ENCODE assay signal across 8 mouse cellular contexts in genomic region chr2:151008939-151009509, GRCm38 (mm10). TPM values are rescaled to one million over a fixed set of nuclear protein-coding genes. Genes with fewer than 3 reads are reported as not detected.
DNase-seq lines count a peak whose midpoint lies in the region; ATAC-seq and TF ChIP-seq lines count a peak whose summit lies in the region.

No protein-coding gene starts in this region.

- no peak for TF ChIP-seq RAD21 in CH12.LX (IDR thresholded peaks at IDR 0.05; ENCODE audit: low read depth, low read length)

- no peak overlapping the region for H3K27ac ChIP-seq in CH12.LX (ENCODE audit: insufficient read depth, low read depth)
- peak overlapping the region; percentile 59 for H3K27ac ChIP-seq in heart, embryonic 15.5 days
- peak overlapping the region; percentile 78 for H3K27ac ChIP-seq in liver, embryonic 14.5 days
- peak overlapping the region; percentile 75 for H3K27ac ChIP-seq in neural tube, embryonic 13.5 days (replicated peaks)

- peak overlapping the region; percentile 83 for H3K4me2 ChIP-seq in CH12.LX (ENCODE audit: insufficient read depth, low read depth, poor library complexity, severe bottlenecking)
- H3K4me2 ChIP-seq in heart, embryonic 15.5 days: peak overlapping the region; percentile 91
- H3K4me2 ChIP-seq in liver, embryonic 14.5 days (ENCODE audit: low read depth): peak overlapping the region; percentile 97
- peak overlapping the region; percentile 93 for H3K4me2 ChIP-seq in neural tube, embryonic 13.5 days

- no peak for TF ChIP-seq EP300 in CH12.LX (IDR thresholded peaks at IDR 0.05; ENCODE audit: low read length)
- TF ChIP-seq EP300 in liver, embryonic 14.5 days (IDR thresholded peaks at IDR 0.05; ENCODE audit: low read depth): peak; percentile 25; the same call in 1 of the 2 replicates

- no peaks in the 10 kb centered on the region for H3K79me2 ChIP-seq in CH12.LX (replicated peaks; ENCODE audit: control insufficient read depth, extremely low read depth, insufficient read depth, poor library complexity, severe bottlenecking)

- peaks cover 27% of the 10 kb centered on the region for H3K27me3 ChIP-seq in CH12.LX (replicated peaks)
- H3K27me3 ChIP-seq in heart, embryonic 15.5 days: no peaks in the 10 kb centered on the region; the same call in 1 of the 2 replicates
- H3K27me3 ChIP-seq in liver, embryonic 14.5 days (ENCODE audit: control insufficient read depth, insufficient read depth, low read length): no peaks in the 10 kb centered on the region
- no peaks in the 10 kb centered on the region for H3K27me3 ChIP-seq in neural tube, embryonic 13.5 days

- WGBS in heart, embryonic 15.5 days: under 1% methylated on average over 50 of the region's 57 CpGs
- 0% methylated on average over 57 of the region's 57 CpGs for WGBS in liver, embryonic 14.5 days (ENCODE audit: insufficient replicate concordance)
- under 1% methylated on average over 57 of the region's 57 CpGs for whole genome bisulfite sequencing in neural tube, embryonic 13.5 days

- dilution Hi-C loops in CH12.LX (cut with MboI; ENCODE audit: extremely low pct_ligation_motif_present, extremely low pct_unique_long_range_greater_than_20kb, low sequenced_read_pairs): no loop called here

- H3K9me3 ChIP-seq in CH12.LX (replicated peaks; ENCODE audit: low read length): no peaks in the 10 kb centered on the region
- H3K9me3 ChIP-seq in heart, embryonic 15.5 days (replicated peaks): no peaks in the 10 kb centered on the region
- no peaks in the 10 kb centered on the region for H3K9me3 ChIP-seq in liver, embryonic 14.5 days (ENCODE audit: control insufficient read depth, low read length)
- no peaks in the 10 kb centered on the region for H3K9me3 ChIP-seq in neural tube, embryonic 13.5 days

- no peak for TF ChIP-seq CTCF in CH12.LX (conservative IDR thresholded peaks at IDR 0.05 in 1 of 2, IDR thresholded peaks at IDR 0.05 in 1 of 2; ENCODE audit: low read depth in 2 of 2, low read length in 2 of 2)
- no peak for TF ChIP-seq CTCF in liver, embryonic 14.5 days (IDR thresholded peaks at IDR 0.05; ENCODE audit: low read depth)

- peak; percentile 77 for TF ChIP-seq POLR2A in CH12.LX (IDR thresholded peaks at IDR 0.05; ENCODE audit: low read depth, low read length)

- peak overlapping the region; percentile 47 to 96 (median 62) for H3K4me3 ChIP-seq in CH12.LX (replicated peaks in 1 of 3; ENCODE audit: low read depth in 2 of 3, low read length in 2 of 3, poor library complexity in 1 of 3)
- H3K4me3 ChIP-seq in heart, embryonic 15.5 days: peak overlapping the region; percentile 70
- H3K4me3 ChIP-seq in liver, embryonic 14.5 days (ENCODE audit: insufficient read depth in 1 of 2, low read depth in 2 of 2, low read length in 2 of 2): peak overlapping the region; percentile 82 to 98
- H3K4me3 ChIP-seq in neural tube, embryonic 13.5 days: peak overlapping the region; percentile 75

- H3K4me1 ChIP-seq in CH12.LX (ENCODE audit: control insufficient read depth in 1 of 2, insufficient read depth in 2 of 2): peaks cover 2 to 11% of the 10 kb centered on the region in 2 experiments; a peak in 3 of 4 replicates
- H3K4me1 ChIP-seq in heart, embryonic 15.5 days (replicated peaks): peaks cover 9% of the 10 kb centered on the region; the same call in 1 of the 2 replicates
- H3K4me1 ChIP-seq in liver, embryonic 14.5 days (replicated peaks; ENCODE audit: control insufficient read depth in 2 of 2, insufficient read depth in 2 of 2, low read length in 1 of 2): peaks cover 57 to 68% of the 10 kb centered on the region in 2 experiments
- H3K4me1 ChIP-seq in neural tube, embryonic 13.5 days (replicated peaks): peaks cover 21% of the 10 kb centered on the region

- peak; percentile 79 for ATAC-seq in erythroblast, adult 5-6 weeks (replicated peaks; ENCODE audit: low FRiP score, poor library complexity, severe bottlenecking)
- peak; percentile 90 for ATAC-seq in heart, embryonic 15.5 days (replicated peaks; ENCODE audit: insufficient number of reproducible peaks, insufficient read depth, low FRiP score, low read depth)
- ATAC-seq in liver, embryonic 14.5 days (ENCODE audit: insufficient read depth): peak; percentile 84
- ATAC-seq in neural tube, embryonic 13.5 days (ENCODE audit: low read depth): peak; percentile 99

- in situ Hi-C loops in CH12.LX (cut with MboI; ENCODE audit: low pct_ligation_motif_present, low pct_unique_long_range_greater_than_20kb, low sequenced_read_pairs): loop anchor here (25.0 kb wide), 2 partner anchors 172 to 447 kb away; partner anchors contain the start of gene Cst7

- H3K36me3 ChIP-seq in CH12.LX (replicated peaks in 1 of 2; ENCODE audit: control insufficient read depth in 1 of 2, insufficient read depth in 1 of 2, low read length in 1 of 2): no peaks in the 10 kb centered on the region
- no peaks in the 10 kb centered on the region for H3K36me3 ChIP-seq in heart, embryonic 15.5 days
- H3K36me3 ChIP-seq in liver, embryonic 14.5 days (replicated peaks; ENCODE audit: control insufficient read depth, insufficient read depth, low read depth): no peaks in the 10 kb centered on the region
- H3K36me3 ChIP-seq in neural tube, embryonic 13.5 days: no peaks in the 10 kb centered on the region

- peak; percentile 71 for DNase-seq in CH12.LX (ENCODE audit: extremely low read depth)
- peak; percentile 59 for DNase-seq in brain, embryonic 18.5 days (ENCODE audit: low read depth, low spot score)
- peak; percentile 83 for DNase-seq in kidney, postnatal 14 days
- DNase-seq in liver, embryonic 14.5 days (ENCODE audit: low read depth in 3 of 3, low spot score in 3 of 3): peak; percentile 75 to 79 (median 76)
- peak; percentile 92 for DNase-seq in testis, postnatal 10 days (ENCODE audit: low spot score)

- H3K9ac ChIP-seq in CH12.LX (ENCODE audit: insufficient read depth, low read depth): peak overlapping the region; percentile 72
- H3K9ac ChIP-seq in heart, embryonic 15.5 days: peak overlapping the region; percentile 65
- H3K9ac ChIP-seq in liver, embryonic 14.5 days (replicated peaks): peak overlapping the region; percentile 97
- peak overlapping the region; percentile 87 for H3K9ac ChIP-seq in neural tube, embryonic 13.5 days

TF ChIP-seq in CH12.LX, 34 proteins besides CTCF, POLR2A, EP300 and RAD21 (continues in another document):
- no peak for TF ChIP-seq MYC (IDR thresholded peaks at IDR 0.05; ENCODE audit: low read depth, low read length)
- TF ChIP-seq RCOR1 (conservative IDR thresholded peaks at IDR 0.05; ENCODE audit: low read depth, low read length): no peak
- TF ChIP-seq E2F4 (IDR thresholded peaks at IDR 0.05; ENCODE audit: insufficient replicate concordance, low read depth, low read length): no peak
- TF ChIP-seq BHLHE40 (IDR thresholded peaks at IDR 0.05; ENCODE audit: low read depth, low read length): no peak
- no peak for TF ChIP-seq ELF1 (IDR thresholded peaks at IDR 0.05; ENCODE audit: low read depth, low read length)
- TF ChIP-seq NELFE (IDR thresholded peaks at IDR 0.05; ENCODE audit: low read depth, low read length): peak; percentile 72
- TF ChIP-seq POLR2AphosphoS2 (IDR thresholded peaks at IDR 0.05; ENCODE audit: low read depth, low read length): no peak
- TF ChIP-seq ZKSCAN1 (IDR thresholded peaks at IDR 0.05; ENCODE audit: borderline replicate concordance, low read depth, low read length): no peak
- TF ChIP-seq TCF12 (IDR thresholded peaks at IDR 0.05; ENCODE audit: low read depth, low read length): peak; percentile 74
- no peak for TF ChIP-seq SMC3 (IDR thresholded peaks at IDR 0.05; ENCODE audit: low read depth, low read length)
- TF ChIP-seq CHD1 (IDR thresholded peaks at IDR 0.05; ENCODE audit: low read depth, low read length): no peak
- no peak for TF ChIP-seq SIN3A (IDR thresholded peaks at IDR 0.05; ENCODE audit: low read length)
- 0 out of 2 replicates have a peak, but pooled peaks have one; percentile 12 for TF ChIP-seq MEF2A (IDR thresholded peaks at IDR 0.05; ENCODE audit: borderline replicate concordance, low read depth, low read length)
- TF ChIP-seq JUN (IDR thresholded peaks at IDR 0.05; ENCODE audit: insufficient read depth, low read depth, low read length): no peak
- TF ChIP-seq PAX5 (IDR thresholded peaks at IDR 0.05; ENCODE audit: low read length): no peak
- no peak for TF ChIP-seq ZNF384 (IDR thresholded peaks at IDR 0.05; ENCODE audit: low read depth, low read length)
- TF ChIP-seq ZC3H11A (IDR thresholded peaks at IDR 0.05; ENCODE audit: low read depth, low read length): no peak
- TF ChIP-seq USF1 (IDR thresholded peaks at IDR 0.05; ENCODE audit: low read depth, low read length): no peak
- no peak for TF ChIP-seq MAX (IDR thresholded peaks at IDR 0.05; ENCODE audit: low read length)
- TF ChIP-seq HCFC1 (IDR thresholded peaks at IDR 0.05; ENCODE audit: low read depth, low read length): no peak
- peak; percentile 61 for TF ChIP-seq MXI1 (IDR thresholded peaks at IDR 0.05; ENCODE audit: low read depth, low read length)
- no peak for TF ChIP-seq ETS1 (conservative IDR thresholded peaks at IDR 0.05; ENCODE audit: low read depth, low read length)
- peak; percentile 52; the same call in 1 of the 2 replicates for TF ChIP-seq ZMIZ1 (IDR thresholded peaks at IDR 0.05; ENCODE audit: low read depth, low read length)

RNA-seq across cellular contexts. Expression of gene Ninl, which starts 30.2 kb away (rescaled TPM):
- total RNA-seq in CH12.LX (2012; rRNA removed) (5.8 and 6.6 TPM in 2 replicates), CH12.LX (2014; rRNA removed) (1.8 and 3.8 TPM in 2 replicates)
- polyA plus RNA-seq in CH12.LX (2012; ENCODE audit: insufficient read length, low read depth): 3.5 and 4.1 TPM in 2 replicates
- total RNA-seq in erythroblast, adult 5-6 weeks (2015; ENCODE audit: low replicate concordance): 16.9 and 21.9 TPM in 2 replicates
- 71.1 and 103 TPM in 2 replicates for total RNA-seq in erythroblast, adult 5-6 weeks (2017; ENCODE audit: low replicate concordance)
- 2.8 and 5.4 TPM in 2 replicates for polyA plus RNA-seq in heart, embryonic 15.5 days (2015; fragmentation: Nextera tagmentation; extraction: Ambion mirVana)
- polyA plus RNA-seq in liver, embryonic 14.5 days (2012; rRNA removed): 7.2 and 17.3 TPM in 2 replicates
- polyA plus RNA-seq in liver, embryonic 14.5 days (2014; fragmentation: Nextera tagmentation; extraction: Ambion mirVana): 7.0 and 9.8 TPM in 2 replicates
- polyA plus RNA-seq in neural tube, embryonic 13.5 days (2015; fragmentation: Nextera tagmentation; extraction: Ambion mirVana): 5.3 and 6.4 TPM in 2 replicates

RNA-seq across cellular contexts. Expression of gene Nanp, which starts 30.2 kb away (rescaled TPM):
- 15.6 and 22.2 TPM in 2 replicates for total RNA-seq in CH12.LX (2012; rRNA removed)
- total RNA-seq in CH12.LX (2014; rRNA removed): 30.8 and 35.3 TPM in 2 replicates
- polyA plus RNA-seq in CH12.LX (2012; ENCODE audit: insufficient read length, low read depth): 31.9 and 33.0 TPM in 2 replicates
- total RNA-seq in erythroblast, adult 5-6 weeks (2015; ENCODE audit: low replicate concordance): 22.1 and 31.6 TPM in 2 replicates
- total RNA-seq in erythroblast, adult 5-6 weeks (2017; ENCODE audit: low replicate concordance): 16.5 and 43.2 TPM in 2 replicates
- polyA plus RNA-seq in heart, embryonic 15.5 days (2015; fragmentation: Nextera tagmentation; extraction: Ambion mirVana): 19.5 and 22.5 TPM in 2 replicates
- polyA plus RNA-seq in liver, embryonic 14.5 days (2012; rRNA removed): 17.9 and 28.8 TPM in 2 replicates
- 76.9 and 81.4 TPM in 2 replicates for polyA plus RNA-seq in liver, embryonic 14.5 days (2014; fragmentation: Nextera tagmentation; extraction: Ambion mirVana)
- 29.5 and 32.4 TPM in 2 replicates for polyA plus RNA-seq in neural tube, embryonic 13.5 days (2015; fragmentation: Nextera tagmentation; extraction: Ambion mirVana)
